Mouse (Mus musculus): Measurements from ENCODE around the gene C8a.

C8a gene

GRCm38 (mm10) chr4:104876323-104876722 is at the start of gene C8a:
TSS of gene C8a (minus strand) at chr4:104876398.
- no peak for DNase-seq (ENCODE audit: extremely low read depth, low read depth, low spot score)

DNA sequence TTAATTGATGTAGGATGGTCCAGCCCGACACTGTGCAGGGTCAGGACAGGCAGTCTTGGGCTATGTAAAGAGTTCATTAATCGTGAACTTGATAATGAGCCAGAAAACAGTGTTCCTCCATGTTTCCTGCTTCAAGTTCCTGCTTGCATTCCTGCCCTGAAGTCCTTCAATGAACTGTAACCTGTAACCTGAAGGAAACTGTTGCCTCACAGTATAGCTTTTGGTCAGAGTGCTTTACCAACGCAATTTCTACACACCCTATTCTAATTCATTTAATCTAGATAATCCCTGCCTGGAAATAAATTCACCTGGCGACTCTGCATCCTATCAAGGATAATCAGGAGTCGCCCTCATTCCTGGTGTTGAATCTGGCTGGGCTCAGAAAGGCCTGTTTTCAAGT is 49.2 kb upstream of the C8a start:
- DNase-seq (ENCODE audit: extremely low read depth, low read depth, low spot score) = peak; percentile 96

- DNase-seq (ENCODE audit: extremely low read depth, low read depth, low spot score) = peak; percentile 100
Observed at GRCm38 (mm10) chr4:104918017-104918416, 41.8 kb upstream of the C8a start.

GRCm38 (mm10) chr4:104914711-104915247 is 38.6 kb upstream of the C8a start:
- DNase-seq (ENCODE audit: extremely low read depth, low read depth, low spot score) = no peak

DNA sequence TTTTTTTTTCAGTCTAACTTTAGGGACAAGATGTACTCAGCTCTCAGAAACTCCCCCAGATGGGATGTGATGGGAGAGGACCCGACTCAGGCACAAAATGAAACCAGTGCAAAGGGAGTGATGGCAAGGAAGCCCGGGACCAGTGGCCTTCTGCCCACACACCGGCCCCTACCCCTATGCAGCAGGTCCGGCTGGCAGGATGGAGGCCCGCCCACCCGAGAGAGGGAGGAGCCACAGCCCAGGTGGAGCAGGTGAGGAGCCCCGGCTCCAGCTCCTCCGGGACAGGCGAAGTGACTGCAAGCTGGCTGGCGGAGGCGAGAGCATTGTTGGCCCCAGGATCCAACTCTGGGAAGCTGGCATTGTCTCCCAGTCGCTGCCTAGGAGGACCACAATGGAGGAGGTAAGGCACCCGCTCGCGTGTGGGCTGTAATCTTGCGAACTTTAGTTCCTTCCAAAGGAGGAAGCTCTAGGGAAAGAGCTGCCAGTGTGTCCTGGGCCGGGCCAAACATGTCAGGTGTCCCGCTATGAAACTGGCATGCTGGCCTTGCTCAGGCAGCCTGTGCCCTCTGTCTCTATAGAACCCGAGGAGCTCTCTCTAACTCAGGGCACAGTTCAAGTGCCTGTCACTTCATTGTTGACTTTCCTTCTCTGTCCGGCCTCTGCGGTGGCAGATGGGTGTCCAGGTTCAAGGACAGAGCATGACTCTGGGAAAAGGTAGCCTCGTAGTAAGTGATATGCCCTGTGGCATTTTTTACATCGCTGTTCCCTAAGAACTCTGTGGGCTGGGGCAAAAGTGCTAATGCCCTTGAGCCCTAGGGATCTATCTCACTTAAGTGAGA is 37.3 kb upstream of the C8a start, which contains the start of gene Fyb2:
Gene Fyb2 (plus strand): TSS at position 166 of the 839 bp plus-strand sequence.
- no peak for DNase-seq (ENCODE audit: extremely low read depth, low read depth, low spot score)

DNA sequence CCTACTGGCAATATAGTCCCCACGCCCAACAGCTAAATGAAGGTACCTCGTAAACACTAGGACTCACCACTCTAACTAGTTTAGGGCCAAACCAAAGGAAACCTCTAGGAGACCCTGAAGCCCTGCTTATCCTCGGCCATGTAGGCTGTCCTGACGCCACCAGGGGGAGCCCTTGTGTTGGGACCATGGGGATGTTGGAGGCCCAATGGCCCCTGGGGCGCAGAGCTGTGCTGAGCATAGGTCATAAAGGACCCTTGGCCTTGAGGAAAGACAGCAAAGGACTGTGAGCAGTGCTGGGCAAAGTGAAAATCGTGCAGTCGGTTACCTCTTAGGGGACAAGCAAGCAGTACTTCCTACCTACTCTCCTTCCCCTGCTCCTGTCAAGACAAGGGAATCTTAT is 35.5 kb upstream of the C8a start:
- DNase-seq (ENCODE audit: extremely low read depth, low read depth, low spot score) = no peak

- no peak for DNase-seq (ENCODE audit: extremely low read depth, low read depth, low spot score)
Observed at GRCm38 (mm10) chr4:104905049-104905448, 28.9 kb upstream of the C8a start.

DNA sequence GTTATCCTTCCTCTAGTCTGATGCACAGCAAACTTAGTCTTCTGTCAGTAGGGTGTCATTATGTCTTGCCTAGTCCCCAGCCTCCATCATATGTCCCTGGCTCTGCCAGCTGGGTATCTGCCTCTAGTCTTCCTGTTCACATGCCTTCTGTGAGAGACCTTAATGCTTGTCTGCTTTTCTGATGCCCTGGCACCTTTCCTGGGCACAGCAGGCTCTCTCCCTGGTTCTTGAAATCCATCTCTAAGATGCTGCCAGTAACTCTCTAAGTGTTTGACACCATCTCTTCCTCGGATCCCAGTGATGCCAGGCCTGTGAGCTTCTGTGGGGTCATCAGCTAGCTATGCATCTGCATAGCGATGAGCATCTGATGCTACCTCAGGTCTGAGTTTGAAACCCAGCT is 26.6 kb upstream of the C8a start:
- no peak for DNase-seq (ENCODE audit: extremely low read depth, low read depth, low spot score)

DNA sequence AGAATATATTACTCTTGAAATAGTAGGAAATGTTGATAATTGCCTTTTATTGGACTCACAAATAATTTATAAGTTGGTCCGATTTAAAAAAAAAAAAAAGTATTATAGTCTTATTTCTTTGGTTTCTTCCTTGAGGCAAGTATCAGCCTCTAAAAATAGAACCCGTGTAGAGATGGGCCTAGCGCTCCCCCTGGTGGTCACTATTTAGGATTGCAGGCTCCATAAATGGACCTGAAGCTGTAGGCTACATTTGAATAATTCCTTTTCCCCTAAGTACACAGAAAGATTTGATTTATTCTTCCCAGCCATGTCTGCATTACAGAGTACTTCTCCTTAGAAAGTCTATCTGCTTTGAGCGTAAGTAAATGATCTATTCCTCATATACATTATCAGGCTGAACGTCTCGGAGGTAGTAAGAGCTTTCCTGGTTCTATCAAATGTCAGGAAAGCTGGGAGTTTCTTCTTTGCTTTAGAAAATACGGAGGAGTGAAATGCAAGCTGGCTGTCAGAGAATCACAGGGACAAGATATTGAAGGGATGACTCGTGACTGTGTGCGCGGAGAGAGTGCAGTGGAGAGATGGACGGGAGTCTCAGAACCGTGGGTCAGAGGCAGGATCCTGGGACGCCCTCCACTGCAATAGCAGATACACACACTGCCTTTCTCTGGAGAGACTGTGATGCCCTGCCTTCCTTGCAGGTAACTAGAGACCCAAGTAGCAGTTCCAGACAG is 18.0 kb upstream of the C8a start:
- no peak for DNase-seq (ENCODE audit: extremely low read depth, low read depth, low spot score)

DNA sequence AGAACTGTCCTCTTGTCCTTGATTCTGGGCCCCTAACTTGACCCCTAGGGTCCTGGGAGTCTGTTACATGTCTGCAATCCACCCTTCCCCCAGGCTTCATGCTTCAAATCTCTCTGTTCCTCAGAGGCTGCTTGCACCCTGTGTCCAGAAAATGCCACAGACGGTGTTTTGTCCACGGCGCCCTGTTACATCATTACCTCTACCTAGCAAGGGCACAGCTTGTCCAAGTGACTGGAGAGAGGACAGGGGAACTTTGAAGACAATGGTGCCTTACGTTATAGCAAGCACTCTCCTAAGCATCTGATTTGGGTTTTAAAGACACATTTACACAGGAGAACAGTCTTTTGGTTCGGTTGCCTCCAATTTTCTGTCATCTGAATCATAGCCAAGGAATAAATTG is 17.4 kb upstream of the C8a start:
- DNase-seq (ENCODE audit: extremely low read depth, low read depth, low spot score) = no peak

- no peak for DNase-seq (ENCODE audit: extremely low read depth, low read depth, low spot score)
Observed at GRCm38 (mm10) chr4:104891708-104892107, 15.5 kb upstream of the C8a start.

GRCm38 (mm10) chr4:104888499-104889262 is 12.5 kb upstream of the C8a start:
- DNase-seq (ENCODE audit: extremely low read depth, low read depth, low spot score) = no peak

GRCm38 (mm10) chr4:104887486-104887885 is 11.3 kb upstream of the C8a start:
- DNase-seq (ENCODE audit: extremely low read depth, low read depth, low spot score) = no peak

GRCm38 (mm10) chr4:104875832-104876231 is 366 bp downstream of the C8a start:
- DNase-seq (ENCODE audit: extremely low read depth, low read depth, low spot score) = no peak

DNA sequence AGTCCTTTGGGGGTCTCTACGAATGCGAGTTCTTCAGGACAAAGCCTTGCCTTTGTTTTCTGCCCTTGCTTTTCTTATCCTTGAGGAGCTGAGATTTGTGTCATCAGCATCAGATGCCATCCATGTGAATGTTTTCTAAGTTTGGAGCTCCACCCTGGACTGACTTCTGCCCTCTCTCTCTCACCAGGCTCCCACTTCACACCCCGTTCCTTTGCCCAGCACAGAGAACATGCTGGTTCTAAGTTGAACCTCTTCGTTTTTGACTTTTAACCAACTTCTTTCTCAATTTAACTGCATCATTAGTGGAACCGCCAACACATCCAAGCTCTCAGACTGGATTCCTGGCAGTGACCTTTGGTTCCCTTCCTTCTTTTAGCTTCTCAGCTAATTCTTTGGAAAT is 6.0 kb downstream of the C8a start:
- no peak for DNase-seq (ENCODE audit: extremely low read depth, low read depth, low spot score)

GRCm38 (mm10) chr4:104869581-104869980 is 6.6 kb downstream of the C8a start:
- DNase-seq (ENCODE audit: extremely low read depth, low read depth, low spot score) = no peak

- DNase-seq (ENCODE audit: extremely low read depth, low read depth, low spot score) = no peak
Observed at GRCm38 (mm10) chr4:104864397-104864796, 11.8 kb downstream of the C8a start.

- no peak for DNase-seq (ENCODE audit: extremely low read depth, low read depth, low spot score)
Observed at GRCm38 (mm10) chr4:104861241-104861640, 15.0 kb downstream of the C8a start.

- DNase-seq (ENCODE audit: extremely low read depth, low read depth, low spot score) = no peak
Observed at GRCm38 (mm10) chr4:104857823-104858222, 18.4 kb downstream of the C8a start.

DNA sequence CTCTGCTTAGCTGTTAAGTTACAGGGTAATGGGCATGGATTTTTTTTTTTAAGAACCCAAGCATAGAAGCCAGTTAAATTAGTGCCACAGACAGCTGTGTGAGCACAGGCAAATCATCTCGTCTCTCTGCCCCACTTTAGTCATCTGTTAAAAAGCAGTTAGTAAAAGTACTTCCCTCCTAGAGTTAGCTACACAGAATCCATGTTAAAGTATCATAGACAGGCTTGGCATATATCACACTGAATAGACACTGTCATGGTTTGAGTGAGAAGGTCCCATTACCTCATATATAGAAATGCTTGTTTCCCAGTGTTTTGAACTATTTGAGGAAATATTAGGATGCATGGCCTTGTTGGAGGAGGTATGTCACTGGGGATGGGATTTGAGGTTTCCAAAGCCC is 19.2 kb downstream of the C8a start, which contains the start of gene Gm17662:
Gene Gm17662 (plus strand): TSS at position 301 of the 400 bp plus-strand sequence.
- DNase-seq (ENCODE audit: extremely low read depth, low read depth, low spot score) = no peak

- no peak for DNase-seq (ENCODE audit: extremely low read depth, low read depth, low spot score)
Observed at GRCm38 (mm10) chr4:104855216-104855615, 21.0 kb downstream of the C8a start.

Measured in fat pad, adult 2 months (tissue).